Mouse (Mus musculus) Muller cell, postnatal 12 days (primary cell): Measurements from ENCODE around the gene Acat2.
"Not testable (repeated sequence)": the region's sequence is repeated elsewhere in the genome, so short reads cannot be mapped to it uniquely, and the experiment has no call there.

Source experiments
- DNase-seq: peaks from one replicate; pipeline ENCODE4 v3.0.0-alpha.2; 2015; ENCODE audit errors: inconsistent ontology term

Gene Acat2

GRCm38 (mm10) chr17:12960331-12960873 lies at the start of gene Acat2:
TSS of gene Acat2 (minus strand) at chr17:12960747.
- peak; percentile 95 for DNase-seq

GRCm38 (mm10) chr17:13009887-13010286 lies 49.3 kb upstream of the Acat2 start:
- DNase-seq = peak; percentile 70

- no peak for DNase-seq
Observed at GRCm38 (mm10) chr17:13008528-13008927, 48.0 kb upstream of the Acat2 start.

- peak; percentile 98 for DNase-seq
Observed at GRCm38 (mm10) chr17:13007730-13008425, 47.3 kb upstream of the Acat2 start.

- DNase-seq = peak; percentile 11
Observed at GRCm38 (mm10) chr17:13006984-13007383, 46.4 kb upstream of the Acat2 start.

- not testable (repeated sequence) for DNase-seq
Observed at GRCm38 (mm10) chr17:13006546-13006945, 46.0 kb upstream of the Acat2 start, which contains the start of gene Sod2. TSS of gene Sod2 (plus strand) at chr17:13006846.

DNA sequence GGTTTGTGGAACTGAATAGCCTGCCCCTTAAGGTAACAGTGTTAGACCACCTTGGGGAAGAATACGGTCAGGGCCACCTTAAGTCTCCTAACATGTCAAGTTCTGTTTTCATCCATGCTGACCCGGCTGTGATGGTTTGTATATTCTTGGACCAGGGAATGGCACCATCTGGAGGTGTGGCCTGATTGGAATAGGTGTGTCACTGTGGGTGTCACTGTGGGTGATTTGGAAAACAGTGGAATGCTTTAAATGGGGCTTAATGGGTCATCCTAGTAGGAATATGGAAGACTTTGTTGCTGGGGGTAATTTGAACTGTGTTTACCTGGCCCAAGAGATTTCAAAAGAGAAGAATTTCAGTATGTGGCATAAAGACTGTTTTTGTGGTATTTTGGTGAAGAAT lies 43.9 kb upstream of the Acat2 start:
- DNase-seq = not testable (repeated sequence)

DNA sequence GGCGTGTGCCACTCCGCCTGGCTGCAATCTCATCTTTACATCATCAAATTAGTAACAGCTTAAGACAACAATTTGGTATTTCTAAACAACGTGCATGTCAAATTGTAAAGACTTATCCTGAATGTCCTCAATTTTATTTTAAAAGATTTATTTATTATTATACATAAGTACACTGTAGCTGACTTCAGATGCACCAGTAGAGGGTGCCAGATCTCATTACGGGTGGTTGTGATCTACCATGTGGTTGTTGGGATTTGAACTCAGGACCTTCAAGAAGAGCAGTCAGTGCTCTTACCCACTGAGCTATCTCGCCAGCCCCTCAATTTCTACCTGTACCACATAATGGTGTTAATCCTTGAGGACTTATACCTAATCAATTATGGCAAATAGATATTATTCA lies 41.7 kb upstream of the Acat2 start:
- not testable (repeated sequence) for DNase-seq

- no peak for DNase-seq
Observed at GRCm38 (mm10) chr17:12999069-12999468, 38.5 kb upstream of the Acat2 start.

DNA sequence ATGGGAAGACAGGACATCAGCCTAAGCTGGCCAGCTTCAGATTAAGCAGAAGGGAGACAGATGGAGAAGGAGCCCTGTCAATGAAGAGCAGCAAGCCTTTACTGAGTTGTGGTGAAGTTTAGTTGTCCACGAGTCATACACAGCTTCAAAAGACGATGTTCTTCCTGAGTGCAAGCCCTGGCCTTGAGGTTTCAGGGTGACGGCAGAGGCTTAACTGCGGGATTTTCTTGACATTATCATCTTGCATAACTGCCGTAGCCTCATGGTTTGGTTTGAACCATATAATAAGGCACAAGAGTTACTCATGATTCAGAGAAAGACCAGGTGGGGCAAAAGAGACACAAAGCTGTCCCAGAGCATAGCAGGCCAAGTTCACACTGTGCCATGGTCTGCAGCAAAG lies 37.3 kb upstream of the Acat2 start:
- no peak for DNase-seq

DNA sequence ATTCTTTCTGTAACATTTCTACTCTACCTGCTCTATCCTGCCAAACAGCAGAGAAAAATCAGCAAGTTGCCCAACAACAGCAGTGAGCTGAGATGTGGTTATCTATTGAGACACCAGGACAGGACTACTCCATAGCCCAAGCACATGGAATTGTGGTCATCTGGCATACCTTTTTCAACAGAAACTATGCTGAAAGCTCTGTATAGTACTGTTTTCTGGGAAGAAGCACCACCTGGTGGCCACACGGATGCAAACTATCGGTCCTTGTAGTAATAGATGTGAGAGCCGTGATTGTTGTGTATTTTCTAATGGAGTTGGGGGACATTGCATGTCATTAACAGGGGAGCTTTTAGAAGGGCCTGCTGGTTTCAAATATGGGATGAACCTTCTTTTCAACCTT lies 35.8 kb upstream of the Acat2 start:
- peak; percentile 19 for DNase-seq

GRCm38 (mm10) chr17:12994069-12994468 lies 33.5 kb upstream of the Acat2 start, which contains the start of gene Wtap:
TSS of gene Wtap (minus strand) at chr17:12994169.
- no peak for DNase-seq

DNA sequence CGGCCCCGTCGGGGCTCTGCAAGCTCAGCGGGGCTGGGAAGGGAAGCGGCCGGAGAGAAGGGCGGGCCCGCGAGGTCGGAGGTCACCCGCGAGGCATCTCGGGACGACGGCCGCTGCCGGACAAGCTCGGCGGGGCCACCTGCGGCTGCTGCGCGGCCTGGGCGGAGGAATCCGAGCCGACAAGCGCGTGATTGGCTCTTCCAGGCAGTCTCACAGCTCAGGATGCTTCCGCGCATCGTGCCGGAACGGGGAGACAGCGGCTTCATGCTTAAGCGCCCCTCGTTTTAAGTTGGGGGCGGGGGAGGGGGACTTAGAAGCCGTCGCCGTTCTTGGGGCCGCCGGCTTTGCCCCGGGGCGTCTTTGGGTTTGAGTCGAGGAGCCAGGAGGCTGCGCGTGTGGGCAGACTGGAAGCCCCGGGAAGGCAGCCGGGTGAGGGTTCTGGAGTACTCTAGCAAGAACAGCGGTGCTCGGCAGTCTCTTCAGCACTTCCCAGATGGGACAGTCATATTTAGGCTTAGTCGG lies 32.0 kb upstream of the Acat2 start:
- DNase-seq = peak; percentile 98

GRCm38 (mm10) chr17:12991635-12992358 lies 31.2 kb upstream of the Acat2 start:
- peak; percentile 95 for DNase-seq

GRCm38 (mm10) chr17:12991194-12991634 lies 30.7 kb upstream of the Acat2 start:
- DNase-seq = no peak

DNA sequence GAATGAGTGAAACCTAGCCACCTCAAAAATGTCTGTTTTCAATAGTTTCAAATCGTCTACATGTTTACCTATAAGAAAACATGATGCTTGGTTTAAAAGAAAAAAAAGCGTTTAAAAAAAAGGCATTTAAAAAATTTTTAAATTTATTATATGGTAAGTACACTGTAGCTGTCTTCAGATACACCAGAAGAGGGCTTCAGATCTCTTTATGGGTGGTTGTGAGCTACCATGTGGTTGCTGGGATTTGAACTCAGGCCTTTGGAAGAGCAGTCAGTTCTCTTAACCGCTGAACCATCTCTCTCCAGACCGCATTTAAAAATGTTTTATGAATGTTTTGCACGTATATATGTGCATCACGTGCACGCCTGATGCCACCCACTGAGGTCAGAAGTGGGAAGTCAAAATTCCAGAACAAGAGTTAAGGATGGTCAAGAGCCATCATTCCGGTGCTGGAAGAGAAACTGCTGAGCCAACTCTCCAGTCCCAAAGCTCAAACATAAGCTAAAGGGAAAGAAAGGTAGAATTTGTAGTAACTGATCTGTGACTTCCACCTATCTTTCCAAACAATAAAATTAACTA lies 30.1 kb upstream of the Acat2 start:
- no peak for DNase-seq

GRCm38 (mm10) chr17:12988096-12988495 lies 27.5 kb upstream of the Acat2 start:
- DNase-seq = not testable (repeated sequence)

DNA sequence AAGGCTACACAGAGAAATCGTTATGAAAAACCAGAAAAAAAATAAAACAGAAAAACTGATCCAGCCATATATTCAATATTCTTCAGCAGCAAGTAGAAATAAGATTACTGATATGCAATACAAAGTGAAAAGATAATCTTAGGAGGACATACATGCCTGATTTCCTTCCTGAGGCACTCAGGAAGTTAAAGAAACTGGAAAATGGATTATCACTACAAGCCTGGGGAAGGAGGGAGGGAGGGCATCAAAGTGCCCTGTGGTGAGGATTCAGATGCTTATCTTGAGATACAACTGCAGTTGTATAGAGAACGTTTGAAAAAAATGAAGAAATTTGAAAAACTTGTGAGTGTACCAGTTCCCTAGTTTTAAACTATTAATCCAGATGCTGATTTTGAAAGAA lies 23.4 kb upstream of the Acat2 start:
- no peak for DNase-seq

DNA sequence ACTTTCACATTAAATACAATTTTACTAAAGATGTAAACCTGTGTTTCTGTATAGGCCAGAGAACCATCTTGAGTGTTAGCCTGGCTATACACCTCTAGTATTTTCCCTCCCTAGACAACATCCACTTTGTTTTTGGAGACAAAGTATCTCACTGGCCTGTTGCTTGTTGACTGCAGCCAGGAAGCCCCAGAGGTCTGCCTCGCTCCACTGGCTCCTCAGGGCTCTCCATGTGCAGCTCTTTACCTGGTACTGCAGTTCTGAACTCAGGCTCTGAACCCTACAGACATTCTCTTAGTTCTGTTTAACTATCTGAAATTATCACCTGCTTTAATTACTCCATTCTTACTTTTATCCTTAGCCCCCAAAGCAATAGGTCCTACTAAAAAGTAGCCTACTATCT lies 18.0 kb upstream of the Acat2 start:
- DNase-seq = no peak

- DNase-seq = no peak
Observed at GRCm38 (mm10) chr17:12973851-12974250, 13.3 kb upstream of the Acat2 start.

DNA sequence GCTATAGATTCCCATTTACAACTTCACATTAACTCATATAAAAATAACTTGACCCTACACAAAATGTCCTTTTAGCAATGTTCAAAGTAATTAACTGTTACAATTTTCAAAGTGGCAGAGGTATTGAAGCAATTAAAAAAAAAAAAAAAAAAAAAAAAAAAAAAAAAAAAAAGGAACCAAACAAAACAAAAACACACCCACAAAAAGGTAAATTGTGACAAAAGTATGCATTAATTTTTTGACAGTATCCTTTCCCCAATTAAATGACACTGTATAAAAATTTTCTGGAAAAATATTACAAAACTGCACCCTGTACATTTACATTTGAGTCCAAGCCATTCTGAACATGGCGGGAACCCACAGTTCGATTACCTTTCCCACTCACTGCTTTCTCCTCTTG lies 6.6 kb upstream of the Acat2 start:
- no peak for DNase-seq

DNA sequence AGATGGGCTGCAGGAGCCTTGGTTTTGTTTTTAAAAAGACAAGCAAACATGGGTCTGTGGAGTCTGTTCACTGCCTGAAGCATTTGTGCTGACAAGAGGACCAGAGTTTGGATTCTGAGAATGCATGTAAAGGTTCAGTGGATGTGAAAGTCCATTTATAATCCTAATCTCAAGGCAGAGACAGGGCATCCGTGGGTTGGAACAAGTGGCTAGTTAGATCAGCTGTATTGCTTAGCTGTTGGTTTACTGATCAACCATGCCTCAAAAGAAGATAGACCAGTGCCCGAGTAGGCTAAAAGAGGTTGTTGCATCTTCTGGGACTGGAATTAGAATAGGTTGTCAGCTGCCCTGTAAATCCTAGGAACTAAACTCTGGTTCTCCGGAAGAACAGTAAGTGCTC lies 2.9 kb upstream of the Acat2 start:
- DNase-seq = no peak
